Mouse (Mus musculus) gastrocnemius, adult 8-10 months (tissue): ENCODE measurements around the gene Rapgefl1. TPM values are rescaled to one million over a fixed set of nuclear protein-coding genes. Genes with fewer than 3 reads are reported as not detected.

ENCODE experiments used
- DNase-seq, 2 experiments: peaks; one replicate each; pipeline ENCODE4 v3.0.0; 2022; ENCODE audit warnings: low spot score in 2 of 2
- total RNA-seq, 4 experiments: library from RNA; stranded (reverse); gene quantifications; 2 replicates each; pipeline ENCODE4 v1.2.4; 2022

Rapgefl1 gene
- total RNA-seq, 4 experiments from 2014 or later: 0.08 to 0.29 TPM; not detected in 2

- peak; percentile 82 to 88 for DNase-seq
Observed at GRCm38 (mm10) chr11:98858759-98859731, 22.5 kb downstream of the Rapgefl1 start.

- peak; percentile 93 to 95 for DNase-seq
Observed at GRCm38 (mm10) chr11:98863028-98863750, 26.6 kb downstream of the Rapgefl1 start, which contains the start of gene Wipf2. Gene Wipf2, plus strand, starts transcription at chr11:98863638.

DNA sequence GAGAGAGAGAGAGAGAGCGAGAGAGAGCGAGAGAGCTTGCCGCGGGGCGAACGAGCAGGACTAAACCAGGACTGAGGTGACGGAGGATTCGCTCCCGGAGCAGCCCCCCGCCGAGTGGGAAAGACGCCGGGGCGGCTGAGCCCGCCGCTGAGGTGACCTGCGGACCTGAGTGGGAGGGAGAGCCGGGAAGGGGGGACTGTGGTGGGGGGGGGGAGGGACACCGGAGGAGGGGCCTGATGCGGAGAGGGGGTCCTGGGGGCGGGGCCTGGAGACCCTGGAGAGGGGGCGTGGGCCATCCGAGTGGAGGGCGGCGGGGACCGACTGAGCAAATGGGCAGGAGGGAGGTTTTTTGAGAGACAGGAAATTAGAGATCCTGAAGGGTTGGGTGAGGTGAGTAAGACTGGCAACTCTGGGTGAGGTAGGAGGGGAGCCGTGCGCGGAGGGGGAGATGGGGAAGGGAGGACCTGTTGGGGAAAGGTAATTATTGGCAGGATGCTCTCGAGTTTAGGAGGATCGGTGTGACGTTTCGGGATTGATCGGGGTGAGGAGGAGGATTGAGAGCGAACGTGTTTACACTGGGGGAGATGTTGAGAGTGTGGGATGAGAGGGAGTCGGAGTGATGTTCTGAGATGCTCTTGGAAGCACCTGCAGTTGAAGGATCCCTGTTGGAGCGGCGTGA, 27.3 kb downstream of the Rapgefl1 start:
- no peak for DNase-seq

- DNase-seq: no peak
Observed at GRCm38 (mm10) chr11:98867293-98867692, 30.7 kb downstream of the Rapgefl1 start.

DNA sequence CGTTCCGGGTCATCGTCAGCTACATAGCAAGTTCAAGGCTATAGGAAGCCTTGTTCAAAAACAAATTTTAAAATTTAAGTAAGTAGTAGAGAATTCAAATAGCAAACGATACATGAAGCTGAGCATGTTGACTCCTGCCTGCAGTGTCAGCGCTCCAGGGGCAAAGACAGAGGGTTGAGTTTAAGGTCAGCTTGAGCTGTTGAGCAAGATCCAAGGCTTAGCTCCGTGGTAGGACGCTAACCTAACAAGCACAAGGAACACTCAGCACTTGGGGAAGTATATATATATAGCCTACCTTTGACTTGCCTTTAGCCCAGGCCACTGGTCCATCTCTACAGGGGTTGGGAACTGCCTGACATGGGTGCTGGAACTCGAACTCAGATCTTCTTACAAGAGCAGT, 33.3 kb downstream of the Rapgefl1 start:
- no peak for DNase-seq

DNA sequence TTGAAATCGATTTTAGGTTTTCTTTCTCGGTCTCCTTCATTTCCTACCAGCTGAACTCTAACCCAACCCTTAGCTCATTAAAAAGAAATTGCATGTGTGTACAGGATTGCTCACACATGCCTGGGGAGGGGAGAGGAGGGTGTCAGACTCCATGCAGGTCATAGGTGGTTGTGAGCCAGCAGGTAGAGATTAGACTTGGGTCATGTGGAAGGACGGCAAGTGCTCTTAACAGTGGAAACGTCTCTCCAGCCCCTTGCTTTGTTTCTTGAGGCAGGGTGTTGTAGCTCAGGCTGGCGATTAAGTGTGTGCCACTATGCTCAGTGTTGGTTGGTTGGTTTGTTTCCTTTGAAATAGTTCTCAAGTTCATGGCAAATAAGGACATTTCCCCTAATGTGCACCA, 34.2 kb downstream of the Rapgefl1 start:
- DNase-seq: no peak

GRCm38 (mm10) chr11:98871416-98871815, 34.8 kb downstream of the Rapgefl1 start:
- no peak for DNase-seq

GRCm38 (mm10) chr11:98872040-98872439, 35.5 kb downstream of the Rapgefl1 start:
- peak; percentile 26 to 49 for DNase-seq

DNA sequence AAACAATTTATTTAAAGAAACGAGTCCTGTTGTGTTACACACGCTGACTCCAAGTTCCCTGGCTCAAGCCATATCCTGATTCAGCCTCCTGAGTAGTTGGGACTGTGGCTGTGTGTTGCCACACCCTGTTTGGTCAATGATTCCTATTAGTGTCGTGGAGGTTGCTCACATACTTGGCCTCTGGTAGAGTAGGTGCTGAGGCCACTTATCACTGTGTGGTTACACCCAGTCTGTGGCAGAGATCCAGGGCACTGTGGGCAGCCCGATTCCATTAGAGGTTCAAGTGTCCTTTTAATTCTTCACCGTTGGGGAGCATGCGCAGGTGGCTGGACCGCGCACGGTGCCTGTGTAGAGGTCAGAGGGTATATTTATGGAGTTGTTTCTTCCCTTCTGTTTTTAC, 37.3 kb downstream of the Rapgefl1 start:
- DNase-seq: no peak

GRCm38 (mm10) chr11:98877001-98877400, 40.4 kb downstream of the Rapgefl1 start:
- no peak for DNase-seq

GRCm38 (mm10) chr11:98887703-98888102, 51.1 kb downstream of the Rapgefl1 start:
- DNase-seq: no peak

DNA sequence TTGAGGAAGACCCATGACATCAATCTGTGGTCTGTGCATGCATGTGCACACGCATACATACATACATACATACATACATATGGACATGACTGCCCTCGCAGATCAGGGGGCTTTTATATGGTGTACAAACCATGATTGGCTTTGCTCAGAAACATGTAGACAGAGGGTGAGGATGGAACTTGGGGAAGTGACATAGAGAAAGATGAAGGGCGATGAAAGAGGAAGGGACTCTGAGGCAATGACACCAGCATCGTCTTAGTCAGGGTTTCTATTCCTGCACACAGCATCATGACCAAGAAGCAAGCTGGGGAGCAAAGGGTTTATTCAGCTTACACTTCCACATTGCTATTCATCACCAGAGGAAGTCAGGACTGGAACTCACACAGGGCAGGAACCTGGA, 52.5 kb downstream of the Rapgefl1 start:
- no peak for DNase-seq

DNA sequence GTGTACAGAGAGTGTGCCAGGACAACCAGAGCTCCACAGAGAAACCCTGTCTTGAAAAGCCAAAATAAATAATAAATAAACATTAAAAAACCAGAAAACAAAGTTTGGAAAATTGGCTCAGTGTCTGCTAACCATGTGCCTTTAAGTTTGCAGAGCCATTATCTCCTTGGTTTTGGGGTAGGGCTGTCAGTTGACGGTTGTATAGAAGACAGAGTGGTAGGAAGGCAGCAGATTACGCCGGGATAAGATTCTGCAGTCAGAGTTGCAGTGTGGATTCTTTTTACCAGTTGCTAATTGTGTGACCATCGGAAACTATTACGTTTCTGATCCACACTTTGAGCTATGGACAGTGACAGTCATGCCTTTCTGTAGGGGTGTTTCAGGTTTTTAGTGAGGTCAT, 53.4 kb downstream of the Rapgefl1 start:
- DNase-seq: no peak

DNA sequence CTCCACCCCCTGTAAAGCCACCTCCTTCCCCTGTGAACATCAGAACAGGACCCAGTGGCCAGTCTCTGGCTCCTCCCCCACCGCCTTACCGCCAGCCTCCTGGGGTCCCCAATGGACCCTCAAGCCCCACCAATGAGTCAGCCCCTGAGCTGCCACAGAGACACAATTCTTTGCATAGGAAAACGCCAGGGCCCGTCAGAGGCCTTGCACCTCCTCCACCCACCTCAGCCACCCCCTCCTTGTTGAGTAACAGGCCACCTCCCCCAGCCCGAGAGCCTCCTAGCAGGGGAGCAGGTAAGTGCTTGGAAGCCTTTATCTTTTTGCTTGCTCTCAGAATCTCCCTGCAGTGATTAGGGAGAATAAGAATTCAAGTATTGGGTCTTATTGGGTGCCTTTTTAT, 55.8 kb downstream of the Rapgefl1 start:
- no peak for DNase-seq

GRCm38 (mm10) chr11:98900529-98901125, 64.0 kb downstream of the Rapgefl1 start:
- DNase-seq: no peak

- DNase-seq: no peak
Observed at GRCm38 (mm10) chr11:98902621-98903245, 66.1 kb downstream of the Rapgefl1 start.

Other genes starting within 250 kb of the Rapgefl1 start
- 10 to 100 TPM; 26.7 to 31.9 (median 28.4) TPM for gene Ormdl3, start 249.4 kb upstream of the Rapgefl1 start, total RNA-seq
- not detected for gene Lrrc3c, start 238.5 kb upstream of the Rapgefl1 start, total RNA-seq
- gene Gm12355, start 211.1 kb upstream of the Rapgefl1 start, total RNA-seq: 1 to 10 TPM; 5.1 to 6.1 (median 5.4) TPM
- gene Gsdma3, start 210.4 kb upstream of the Rapgefl1 start, total RNA-seq: 10 to 100 TPM in 1 of 4 experiments, 1 to 10 TPM in 3; 5.5 to 18.2 (median 8.3) TPM
- gene Gsdma2, start 190.0 kb upstream of the Rapgefl1 start, total RNA-seq: under 1 TPM in 3 of 4 experiments, not detected in 1; 0.24 to 0.51 (median 0.25) TPM
- gene Gsdma, start 172.4 kb upstream of the Rapgefl1 start, total RNA-seq: 1 to 10 TPM in 1 of 4 experiments, under 1 TPM in 3; 0.24 to 1.4 (median 0.85) TPM
- gene Psmd3, start 154.2 kb upstream of the Rapgefl1 start, total RNA-seq: 100 to 1,000 TPM; 104 to 107 (median 104) TPM
- gene Csf3, start 135.5 kb upstream of the Rapgefl1 start, total RNA-seq: not detected
- gene Med24, start 107.3 kb upstream of the Rapgefl1 start, total RNA-seq: 10 to 100 TPM; 42.2 to 48.4 (median 47.9) TPM
- 10 to 100 TPM; 67.5 to 81.5 (median 76.2) TPM for gene Thra, start 96.1 kb upstream of the Rapgefl1 start, total RNA-seq
- gene Nr1d1, start 61.5 kb upstream of the Rapgefl1 start, total RNA-seq: 100 to 1,000 TPM in 2 of 4 experiments, 10 to 100 TPM in 2; 83.4 to 175 (median 99.4) TPM
- gene Msl1, start 41.3 kb upstream of the Rapgefl1 start, total RNA-seq: 10 to 100 TPM; 53.9 to 57.7 (median 55.8) TPM
- gene Casc3, start 31.9 kb upstream of the Rapgefl1 start, total RNA-seq: 10 to 100 TPM; 14.1 to 18.4 (median 15.2) TPM
- gene Wipf2, start 26.9 kb downstream of the Rapgefl1 start, total RNA-seq: 1 to 10 TPM; 5.0 to 9.1 (median 7.7) TPM
- gene Cdc6, start 71.0 kb downstream of the Rapgefl1 start, total RNA-seq: under 1 TPM in 2 of 4 experiments, not detected in 2; 0.07 to 0.13 TPM
- gene Rara, start 91.0 kb downstream of the Rapgefl1 start, total RNA-seq: 10 to 100 TPM in 2 of 4 experiments, 1 to 10 TPM in 2; 8.3 to 11.7 (median 9.5) TPM
- not detected for gene Gjd3, start 146.2 kb downstream of the Rapgefl1 start, total RNA-seq
- under 1 TPM in 3 of 4 experiments, not detected in 1; 0.25 to 0.60 (median 0.29) TPM for gene Top2a, start 187.4 kb downstream of the Rapgefl1 start, total RNA-seq
- gene Igfbp4, start 204.5 kb downstream of the Rapgefl1 start, total RNA-seq: 10 to 100 TPM; 23.4 to 50.7 (median 34.4) TPM